ENCODE assay signal across 29 mouse cellular contexts in genomic region chr2:120702675-120703074, GRCm38 (mm10).
"Had no signal": no experiment of that assay in that cellular context is flagged by ENCODE, and none has a peak within 500 bp of the region (broad histone marks: within the 10 kb centered on the region; RNA-seq: fewer than 3 reads in every experiment).

No protein-coding gene starts in this region.

- H3K27ac ChIP-seq: left cerebral cortex, adult 2 months; limb, embryonic 10.5 days; limb, embryonic 12.5 days; limb, embryonic 13.5 days; limb, embryonic 15.5 days; liver, embryonic 13.5 days; liver, embryonic 15.5 days; lung, embryonic 15.5 days; macrophage; midbrain, embryonic 10.5 days; midbrain, embryonic 12.5 days; midbrain, embryonic 13.5 days; midbrain, embryonic 15.5 days had no signal

- ATAC-seq: liver, postnatal 0 days; lung, postnatal 0 days; midbrain, embryonic 13.5 days; midbrain, embryonic 15.5 days; midbrain, embryonic 16.5 days had no signal

- H3K9ac ChIP-seq: limb, embryonic 12.5 days; limb, embryonic 13.5 days; limb, embryonic 15.5 days; liver, embryonic 13.5 days; liver, embryonic 15.5 days; liver, postnatal 0 days; lung, embryonic 14.5 days; lung, embryonic 15.5 days; midbrain, embryonic 12.5 days; midbrain, embryonic 13.5 days; midbrain, embryonic 15.5 days had no signal

- H3K27me3 ChIP-seq: limb, embryonic 12.5 days; limb, embryonic 13.5 days; limb, embryonic 15.5 days; liver, embryonic 13.5 days; liver, embryonic 15.5 days; lung, embryonic 15.5 days; midbrain, embryonic 12.5 days; midbrain, embryonic 13.5 days; midbrain, embryonic 15.5 days had no signal

- DNase-seq: left cerebral cortex, postnatal 4 days; liver; liver, embryonic 13.5 days; liver, postnatal 0 days; lung, adult 18-20 months; lung, adult 2 months; lung, embryonic 14.5 days; lung, postnatal 10 days; lung, postnatal 14 days; lung, postnatal 36 days; lung, postnatal 4 days; midbrain, embryonic 14.5 days had no signal

- H3K36me3 ChIP-seq: limb, embryonic 10.5 days; liver, embryonic 13.5 days; liver, embryonic 15.5 days had no signal

- H3K4me2 ChIP-seq: limb, embryonic 12.5 days; limb, embryonic 13.5 days; limb, embryonic 15.5 days; liver, embryonic 11.5 days; liver, embryonic 13.5 days; liver, embryonic 15.5 days; lung, embryonic 14.5 days; lung, embryonic 15.5 days; midbrain, embryonic 11.5 days; midbrain, embryonic 12.5 days; midbrain, embryonic 13.5 days; midbrain, embryonic 15.5 days had no signal

- H3K4me1 ChIP-seq: limb, embryonic 10.5 days; limb, embryonic 12.5 days; limb, embryonic 13.5 days; limb, embryonic 15.5 days; lung, embryonic 15.5 days; midbrain, embryonic 10.5 days; midbrain, embryonic 12.5 days; midbrain, embryonic 13.5 days; midbrain, embryonic 15.5 days had no signal

- H3K4me3 ChIP-seq: left cerebral cortex, adult 2 months; limb, embryonic 10.5 days; limb, embryonic 12.5 days; limb, embryonic 13.5 days; limb, embryonic 15.5 days; liver, embryonic 13.5 days; liver, embryonic 15.5 days; lung, embryonic 15.5 days; megakaryocyte, embryonic 14.5 days; midbrain, embryonic 10.5 days; midbrain, embryonic 12.5 days; midbrain, embryonic 13.5 days; midbrain, embryonic 15.5 days had no signal

- H3K9me3 ChIP-seq: limb, embryonic 10.5 days; limb, embryonic 12.5 days; limb, embryonic 13.5 days; limb, embryonic 15.5 days; liver, embryonic 13.5 days; liver, embryonic 15.5 days; lung, embryonic 15.5 days; megakaryocyte, embryonic 14.5 days; midbrain, embryonic 10.5 days; midbrain, embryonic 12.5 days; midbrain, embryonic 13.5 days; midbrain, embryonic 15.5 days had no signal
